Mouse (Mus musculus) C2C12 (cell line): Measurements from ENCODE around the gene Thoc5.

Source experiments
- CTCF ChIP-seq: IDR thresholded peaks from one replicate; pipeline ENCODE4 v1.5.1; 2011; ENCODE audit not compliant: control insufficient read depth, insufficient read depth, insufficient read length
- MAX ChIP-seq: IDR thresholded peaks from one replicate; pipeline ENCODE4 v1.6.1; 2011; ENCODE audit warnings: mild to moderate bottlenecking, control low read depth
- MYOD1 ChIP-seq: IDR thresholded peaks from one replicate; pipeline ENCODE4 v1.6.1; 2011; ENCODE audit warnings: low read depth; ENCODE audit not compliant: control insufficient read depth, insufficient read length
- USF1 ChIP-seq: IDR thresholded peaks from one replicate; pipeline ENCODE4 v1.6.1; 2011; ENCODE audit warnings: low read depth, mild to moderate bottlenecking, control low read depth, moderate library complexity

GRCm38 (mm10) chr11:4854181-4854580, 40.9 kb upstream of the Thoc5 start:
- no peak for TF ChIP-seq USF1
- no peak for TF ChIP-seq MAX
- TF ChIP-seq CTCF, result no peak
- TF ChIP-seq MYOD1, result no peak
